Mouse (Mus musculus) hindlimb bud, embryonic 11.5 days (tissue): ENCODE data around the gene Hist1h4f.
A peak's percentile ranks its signal among the peaks of the same experiment; 100 is the strongest.
"Not testable (repeated sequence)": the region's sequence is repeated elsewhere in the genome, so short reads cannot be mapped to it uniquely, and the experiment has no call there.

Experiments used
- DNase-seq: peaks from one replicate; pipeline ENCODE4 v3.0.0-alpha.2; 2012; ENCODE audit warnings: low read depth, low spot score; ENCODE audit errors: extremely low spot score

Gene Hist1h4f

GRCm38 (mm10) chr13:23535137-23536075 lies 16.0 kb downstream of the Hist1h4f start, which contains the start of gene Hist1h3g:
Gene Hist1h3g, plus strand, starts transcription at chr13:23535422.
- not testable (repeated sequence) for DNase-seq

- DNase-seq = no peak
These were observed 16.9 kb downstream of the Hist1h4f start for GRCm38 (mm10) chr13:23534368-23535131.

GRCm38 (mm10) chr13:23533560-23534367 lies 17.7 kb downstream of the Hist1h4f start, which contains the start of gene Hist1h2af:
Gene Hist1h2af, plus strand, starts transcription at chr13:23533906.
- DNase-seq = not testable (repeated sequence)

GRCm38 (mm10) chr13:23532262-23533075 lies 19.0 kb downstream of the Hist1h4f start:
- no peak for DNase-seq

- peak; percentile 98 for DNase-seq
These were observed 20.3 kb downstream of the Hist1h4f start, which contains the start of gene Hist1h4h for GRCm38 (mm10) chr13:23530901-23531875. Gene Hist1h4h, plus strand, starts transcription at chr13:23531050.

GRCm38 (mm10) chr13:23530181-23530900 lies 21.1 kb downstream of the Hist1h4f start:
- no peak for DNase-seq

- no peak for DNase-seq
These were observed 21.8 kb downstream of the Hist1h4f start for GRCm38 (mm10) chr13:23529480-23530165.

- no peak for DNase-seq
These were observed 22.4 kb downstream of the Hist1h4f start for GRCm38 (mm10) chr13:23529005-23529404.

GRCm38 (mm10) chr13:23526312-23526711 lies 25.1 kb downstream of the Hist1h4f start:
- no peak for DNase-seq

- no peak for DNase-seq
These were observed 25.5 kb downstream of the Hist1h4f start for GRCm38 (mm10) chr13:23525901-23526300.

GRCm38 (mm10) chr13:23524654-23525053 lies 26.8 kb downstream of the Hist1h4f start:
- DNase-seq = no peak

- DNase-seq = no peak
These were observed 27.5 kb downstream of the Hist1h4f start for GRCm38 (mm10) chr13:23523976-23524375.

GRCm38 (mm10) chr13:23521703-23522102 lies 29.7 kb downstream of the Hist1h4f start:
- DNase-seq = no peak

GRCm38 (mm10) chr13:23519416-23519815 lies 32.0 kb downstream of the Hist1h4f start:
- no peak for DNase-seq

- DNase-seq = no peak
These were observed 32.6 kb downstream of the Hist1h4f start for GRCm38 (mm10) chr13:23518885-23519284.

- DNase-seq = no peak
These were observed 33.2 kb downstream of the Hist1h4f start for GRCm38 (mm10) chr13:23518295-23518603.

GRCm38 (mm10) chr13:23517603-23518294 lies 33.7 kb downstream of the Hist1h4f start:
- peak; percentile 96 for DNase-seq
